Mouse (Mus musculus) limb, embryonic 12.5 days (tissue): Measurements from ENCODE around the gene 1700029P11Rik. TPM values are rescaled to one million over a fixed set of nuclear protein-coding genes. Genes with fewer than 3 reads are reported as not detected.

Experiments used
- ATAC-seq: fragments of 200-750 bp; cut with Nextera tagmentation; 2 replicates; pipeline ENCODE4 v1.8.0; 2017; ENCODE audit warnings: low read depth, moderate TSS enrichment; ENCODE audit not compliant: insufficient number of reproducible peaks, insufficient read depth, low FRiP score, low TSS enrichment
- H3K27ac ChIP-seq: fragments of 300-500 bp; sonication (generic); 2 replicates; pipeline ENCODE4 v1.5.1; 2016; ENCODE audit warnings: mild to moderate bottlenecking, moderate library complexity
- H3K27me3 ChIP-seq: fragments of 300-500 bp; sonication (generic); 2 replicates; pipeline ENCODE4 v1.6.1; 2016; ENCODE audit warnings: mild to moderate bottlenecking, moderate library complexity
- H3K36me3 ChIP-seq: fragments of 300-500 bp; sonication (generic); 2 replicates; pipeline ENCODE4 v1.6.1; 2016; ENCODE audit warnings: mild to moderate bottlenecking, moderate library complexity
- H3K4me1 ChIP-seq: fragments of 300-500 bp; sonication (generic); replicated peaks from 2 replicates; pipeline ENCODE4 v1.6.1; 2016
- H3K4me2 ChIP-seq: fragments of 300-500 bp; sonication (generic); 2 replicates; pipeline ENCODE4 v1.6.1; 2016; ENCODE audit warnings: mild to moderate bottlenecking, moderate library complexity
- H3K4me3 ChIP-seq: fragments of 300-500 bp; sonication (generic); replicated peaks from 2 replicates; pipeline ENCODE4 v1.5.1; 2016; ENCODE audit warnings: mild to moderate bottlenecking
- H3K9ac ChIP-seq: fragments of 300-500 bp; sonication (generic); replicated peaks from 2 replicates; pipeline ENCODE4 v1.6.1; 2016; ENCODE audit warnings: mild to moderate bottlenecking, moderate library complexity
- H3K9me3 ChIP-seq: fragments of 300-500 bp; sonication (generic); 2 replicates; pipeline ENCODE4 v1.6.1; 2016; ENCODE audit warnings: mild to moderate bottlenecking, moderate library complexity
- WGBS: fragments of 180-500 bp; shearing (Covaris S2); methylation state at CpG from one replicate; pipeline ENCODE4 v1.1.7; 2016; 5-methylcytosine and 5-hydroxymethylcytosine counted together
- polyA plus RNA-seq: library from polyadenylated mRNA; unstranded; fragments of >200 nt; fragmentation: Nextera tagmentation; extraction: Ambion mirVana; gene quantifications from 2 replicates; pipeline ENCODE4 v1.2.1, GENCODE M21; 2016

1700029P11Rik gene
- not detected in 2 replicates for polyA plus RNA-seq

GRCm38 (mm10) chr15:81980321-81980720 is at the start of gene 1700029P11Rik:
1700029P11Rik (plus strand) TSS chr15:81980540.
- Histone ChIP-seq H3K4me1 (no peaks in the 10 kb centered on the region), H3K9me3 (no peaks in the 10 kb centered on the region), H3K36me3 (no peaks in the 10 kb centered on the region), H3K27me3 (no peaks in the 10 kb centered on the region), H3K27ac (no peak within 1 kb of the TSS), H3K4me3 (no peak within 1 kb of the TSS), H3K4me2 (no peak within 1 kb of the TSS), H3K9ac (no peak within 1 kb of the TSS)
- no peak for ATAC-seq
- WGBS, result 94% methylated on average over 23 of the region's 23 CpGs

- H3K27me3 ChIP-seq, result peaks cover 7% of the 10 kb centered on the region
- WGBS, result 47% methylated on average over 12 of the region's 12 CpGs
- no peak overlapping the region for H3K4me2 ChIP-seq
- ATAC-seq, result no peak
- H3K9ac ChIP-seq, result no peak overlapping the region
- H3K4me1 ChIP-seq, result peaks cover 22% of the 10 kb centered on the region
- H3K4me3 ChIP-seq, result no peak overlapping the region
- no peaks in the 10 kb centered on the region for H3K9me3 ChIP-seq
- H3K27ac ChIP-seq, result no peak overlapping the region; the same call in 1 of the 2 replicates
- no peaks in the 10 kb centered on the region for H3K36me3 ChIP-seq
Measured at GRCm38 (mm10) chr15:81932951-81933470, 47.3 kb upstream of the 1700029P11Rik start.

- Histone ChIP-seq H3K27me3 (peaks cover 7% of the 10 kb centered on the region), H3K9me3 (no peaks in the 10 kb centered on the region), H3K4me3 (no peak overlapping the region), H3K4me2 (no peak overlapping the region), H3K9ac (no peak overlapping the region), H3K36me3 (no peaks in the 10 kb centered on the region), H3K27ac (no peak overlapping the region), H3K4me1 (peaks cover 32% of the 10 kb centered on the region)
- no peak for ATAC-seq
- 93% methylated on average over 1 of the region's 1 CpGs for WGBS
Measured at GRCm38 (mm10) chr15:81933986-81934385, 46.4 kb upstream of the 1700029P11Rik start.

GRCm38 (mm10) chr15:81935869-81936637 is 44.3 kb upstream of the 1700029P11Rik start:
- peak overlapping the region; percentile 72 for H3K4me2 ChIP-seq
- no peak for ATAC-seq
- H3K4me1 ChIP-seq, result peaks cover 32% of the 10 kb centered on the region
- no peaks in the 10 kb centered on the region for H3K36me3 ChIP-seq
- H3K4me3 ChIP-seq, result peak overlapping the region; percentile 49
- peaks cover 7% of the 10 kb centered on the region for H3K27me3 ChIP-seq
- H3K9ac ChIP-seq, result peak overlapping the region; percentile 61; the same call in 1 of the 2 replicates
- WGBS, result 50% methylated on average over 7 of the region's 7 CpGs
- H3K27ac ChIP-seq, result 0 out of 2 replicates have a peak overlapping the region, but pooled peaks have one; percentile 56
- H3K9me3 ChIP-seq, result no peaks in the 10 kb centered on the region

GRCm38 (mm10) chr15:81936679-81937078 is 43.7 kb upstream of the 1700029P11Rik start, which contains the start of gene Csdc2:
Csdc2 (plus strand) TSS chr15:81936759.
- Histone ChIP-seq H3K4me3 (peak within 1 kb of the TSS; percentile 49), H3K27me3 (peaks cover 7% of the 10 kb centered on the region), H3K27ac (0 out of 2 replicates have a peak within 1 kb of the TSS, but pooled peaks have one; percentile 56), H3K4me2 (peak within 1 kb of the TSS; percentile 72), H3K9me3 (no peaks in the 10 kb centered on the region), H3K36me3 (no peaks in the 10 kb centered on the region), H3K4me1 (peaks cover 32% of the 10 kb centered on the region), H3K9ac (peak within 1 kb of the TSS; percentile 61)
- peak; percentile 55 for ATAC-seq
- WGBS, result 0% methylated on average over 12 of the region's 12 CpGs

- H3K9ac ChIP-seq, result peak overlapping the region; percentile 61
- H3K36me3 ChIP-seq, result no peaks in the 10 kb centered on the region
- H3K4me1 ChIP-seq, result peaks cover 32% of the 10 kb centered on the region
- ATAC-seq, result peak; percentile 18; the same call in 1 of the 2 replicates
- no peaks in the 10 kb centered on the region for H3K9me3 ChIP-seq
- H3K4me3 ChIP-seq, result peak overlapping the region; percentile 49
- WGBS, result 11% methylated on average over 19 of the region's 19 CpGs
- H3K27me3 ChIP-seq, result peaks cover 7% of the 10 kb centered on the region
- no peak overlapping the region for H3K27ac ChIP-seq
- peak overlapping the region; percentile 72 for H3K4me2 ChIP-seq
Measured at GRCm38 (mm10) chr15:81937098-81937972, 43.0 kb upstream of the 1700029P11Rik start.

- Histone ChIP-seq H3K4me2 (no peak overlapping the region; the same call in 1 of the 2 replicates), H3K4me3 (no peak overlapping the region), H3K9ac (no peak overlapping the region), H3K27ac (no peak overlapping the region), H3K27me3 (peaks cover 7% of the 10 kb centered on the region), H3K4me1 (peaks cover 36% of the 10 kb centered on the region), H3K9me3 (no peaks in the 10 kb centered on the region), H3K36me3 (no peaks in the 10 kb centered on the region)
- 37% methylated on average over 2 of the region's 2 CpGs for WGBS
- ATAC-seq, result no peak
Measured at GRCm38 (mm10) chr15:81938246-81938645, 42.1 kb upstream of the 1700029P11Rik start.

GRCm38 (mm10) chr15:81939157-81939715 is 41.1 kb upstream of the 1700029P11Rik start:
- no peak overlapping the region for H3K27ac ChIP-seq
- peaks cover 40% of the 10 kb centered on the region for H3K4me1 ChIP-seq
- no peaks in the 10 kb centered on the region for H3K36me3 ChIP-seq
- no peak overlapping the region for H3K4me3 ChIP-seq
- H3K9me3 ChIP-seq, result no peaks in the 10 kb centered on the region
- H3K27me3 ChIP-seq, result peaks cover 7% of the 10 kb centered on the region
- H3K4me2 ChIP-seq, result no peak overlapping the region
- WGBS, result 85% methylated on average over 10 of the region's 10 CpGs
- no peak overlapping the region for H3K9ac ChIP-seq
- no peak for ATAC-seq

GRCm38 (mm10) chr15:81939774-81940173 is 40.6 kb upstream of the 1700029P11Rik start:
- Histone ChIP-seq H3K36me3 (no peaks in the 10 kb centered on the region), H3K9ac (no peak overlapping the region), H3K27me3 (peaks cover 7% of the 10 kb centered on the region), H3K4me3 (no peak overlapping the region), H3K9me3 (no peaks in the 10 kb centered on the region), H3K27ac (no peak overlapping the region), H3K4me2 (no peak overlapping the region), H3K4me1 (peaks cover 40% of the 10 kb centered on the region)
- WGBS, result 88% methylated on average over 4 of the region's 4 CpGs
- no peak for ATAC-seq

GRCm38 (mm10) chr15:81940219-81940618 is 40.1 kb upstream of the 1700029P11Rik start:
- H3K27me3 ChIP-seq, result peaks cover 7% of the 10 kb centered on the region
- H3K4me2 ChIP-seq, result no peak overlapping the region
- no peak for ATAC-seq
- H3K36me3 ChIP-seq, result no peaks in the 10 kb centered on the region
- H3K27ac ChIP-seq, result no peak overlapping the region
- H3K4me3 ChIP-seq, result no peak overlapping the region
- H3K9ac ChIP-seq, result no peak overlapping the region
- H3K9me3 ChIP-seq, result no peaks in the 10 kb centered on the region
- WGBS, result 91% methylated on average over 5 of the region's 5 CpGs
- H3K4me1 ChIP-seq, result peaks cover 40% of the 10 kb centered on the region
